Mouse (Mus musculus) E14TG2a.4 (cell line): ENCODE results near the gene 2010111I01Rik.

Experiments
- CTCF ChIP-seq: conservative IDR thresholded peaks from 2 replicates; pipeline ENCODE4 v1.5.1; 2014; ENCODE audit warnings: low read length
- NANOG ChIP-seq: IDR thresholded peaks from 2 replicates; pipeline ENCODE4 v1.6.1; 2014; ENCODE audit warnings: borderline replicate concordance, low read length, mixed read lengths
- POU5F1 ChIP-seq: IDR thresholded peaks from 2 replicates; pipeline ENCODE4 v1.6.1; 2014; ENCODE audit warnings: low read length, borderline replicate concordance

- TF ChIP-seq CTCF (no peak), POU5F1 (no peak), NANOG (no peak)
These were observed 3.5 kb downstream of the 2010111I01Rik start for GRCm38 (mm10) chr13:62968223-62968622.
